Mouse (Mus musculus) liver, embryonic 18 days (tissue): ENCODE results near the gene Tulp4. TPM values are rescaled to one million over a fixed set of nuclear protein-coding genes. Genes with fewer than 3 reads are reported as not detected.

ENCODE experiments used
- polyA plus RNA-seq: library from polyadenylated mRNA; depleted of rRNA; stranded (reverse); fragments of >200 nt; gene quantifications from 2 replicates; pipeline ENCODE4 v1.2.3, GENCODE M21; 2012; rRNA removed

Gene Tulp4
- 4.4 and 5.4 TPM in 2 replicates for polyA plus RNA-seq

GRCm38 (mm10) chr17:6106361-6107014, at the start of gene Tulp4:
Tulp4 (plus strand) TSS chr17:6106437.

DNA sequence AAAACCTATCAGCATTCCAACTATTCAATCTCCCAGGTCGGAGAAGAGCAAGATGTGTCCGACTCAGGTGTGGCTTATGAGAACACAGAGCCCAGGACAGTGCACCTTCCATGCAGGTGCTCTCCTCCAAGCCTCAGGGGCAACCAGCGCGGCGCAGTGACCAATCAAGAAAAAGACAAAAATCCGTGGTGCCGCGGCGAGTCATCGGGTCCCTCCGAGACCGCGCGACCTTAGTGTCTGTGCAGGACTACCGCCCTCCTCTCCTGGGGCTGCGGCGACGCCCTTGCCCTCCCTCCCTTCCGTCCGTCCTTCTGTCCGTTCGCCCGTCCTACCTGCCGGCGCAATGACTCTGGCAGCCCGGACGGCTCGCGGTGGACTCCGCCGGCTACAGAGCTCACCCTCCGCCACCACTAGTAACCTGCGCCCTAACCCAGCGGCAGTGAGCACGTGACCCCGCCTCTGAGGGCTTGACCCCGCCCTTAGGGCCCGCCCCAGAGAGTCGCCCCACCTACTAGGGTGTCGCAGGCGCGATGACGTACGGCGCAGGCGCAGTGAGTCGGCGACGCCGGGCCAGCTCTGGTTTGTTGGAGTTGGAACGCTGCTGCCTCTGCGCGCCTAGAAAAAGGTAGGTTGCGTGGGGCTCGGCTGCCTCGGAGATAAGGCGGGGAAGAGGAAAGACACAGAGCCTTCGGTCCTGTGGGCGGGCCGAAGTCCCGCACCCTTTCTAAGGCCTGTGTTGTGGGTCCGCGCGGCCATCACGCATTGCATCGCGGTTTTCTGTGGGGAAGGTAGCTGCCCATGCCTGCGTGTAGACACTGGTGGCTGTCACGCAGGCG, 26.7 kb upstream of the Tulp4 start, which contains the start of the genes Serac1 and Gtf2h5:
Gene Serac1, minus strand, starts transcription at position 455 of the 836 bp plus-strand sequence.
Gene Gtf2h5, plus strand, starts transcription at position 500 of the 836 bp plus-strand sequence.

GRCm38 (mm10) chr17:6256400-6257069, 150.3 kb downstream of the Tulp4 start, which contains the start of gene Tmem181a:
Tmem181a (plus strand) TSS chr17:6256860.

Other genes with a start within 250 kb of the Tulp4 start
- gene Synj2, start 165.2 kb upstream of the Tulp4 start, polyA plus RNA-seq, result 2.0 and 2.1 TPM in 2 replicates
- 1.3 and 1.5 TPM in 2 replicates for gene Serac1, start 26.7 kb upstream of the Tulp4 start, polyA plus RNA-seq
- 22.3 and 22.9 TPM in 2 replicates for gene Gtf2h5, start 26.7 kb upstream of the Tulp4 start, polyA plus RNA-seq
- gene Tmem181a, start 150.4 kb downstream of the Tulp4 start, polyA plus RNA-seq, result 2.3 and 2.4 TPM in 2 replicates
- 5.6 and 5.7 TPM in 2 replicates for gene Dynlt1a, start 211.1 kb downstream of the Tulp4 start, polyA plus RNA-seq